Mouse (Mus musculus) liver, postnatal 0 days (tissue): Measurements from ENCODE around the gene Trmt44. TPM values are rescaled to one million over a fixed set of nuclear protein-coding genes. Genes with fewer than 3 reads are reported as not detected.

ENCODE experiments used
- ATAC-seq: fragments of 200-750 bp; cut with Nextera tagmentation; 2 replicates; pipeline ENCODE4 v1.8.0; 2017; ENCODE audit warnings: mild to moderate bottlenecking, moderate library complexity
- DNase-seq: peaks from one replicate; pipeline ENCODE4 v3.0.0-alpha.2; 2016
- H3K27ac ChIP-seq: fragments of 300-500 bp; sonication (generic); 2 replicates; pipeline ENCODE4 v1.5.1; 2014; ENCODE audit warnings: antibody characterized with exemption, moderate library complexity, mild to moderate bottlenecking, low read depth
- H3K27me3 ChIP-seq: fragments of 300-500 bp; sonication (generic); 2 replicates; pipeline ENCODE4 v1.6.1; 2014; ENCODE audit warnings: low read length, control low read depth, mixed read lengths; ENCODE audit not compliant: insufficient read depth
- H3K36me3 ChIP-seq: fragments of 300-500 bp; sonication (generic); replicated peaks from 2 replicates; pipeline ENCODE4 v1.6.1; 2014; ENCODE audit warnings: mild to moderate bottlenecking, control low read depth, low read length, moderate library complexity, mixed read lengths; ENCODE audit not compliant: insufficient read depth
- H3K4me1 ChIP-seq: fragments of 300-500 bp; sonication (generic); 2 replicates; pipeline ENCODE4 v1.6.1; 2014; ENCODE audit warnings: antibody characterized with exemption, mild to moderate bottlenecking, control low read depth; ENCODE audit not compliant: insufficient read depth
- H3K4me2 ChIP-seq: fragments of 300-500 bp; sonication (generic); 2 replicates; pipeline ENCODE4 v1.6.1; 2014; ENCODE audit warnings: low read depth, mild to moderate bottlenecking, low read length, moderate library complexity, mixed read lengths
- H3K4me3 ChIP-seq: fragments of 300-500 bp; sonication (generic); 2 replicates; pipeline ENCODE4 v1.5.1; 2014; ENCODE audit warnings: low read depth, low read length
- H3K9ac ChIP-seq: fragments of 300-500 bp; sonication (generic); replicated peaks from 2 replicates; pipeline ENCODE4 v1.6.1; 2014; ENCODE audit warnings: mild to moderate bottlenecking, moderate library complexity
- H3K9me3 ChIP-seq: fragments of 300-500 bp; sonication (generic); 2 replicates; pipeline ENCODE4 v1.6.1; 2016; ENCODE audit warnings: mild to moderate bottlenecking, control low read depth, low read length, mixed read lengths
- CTCF ChIP-seq: sonication (generic); IDR thresholded peaks from 2 replicates; pipeline ENCODE4 v1.5.1; 2016; ENCODE audit warnings: antibody characterized with exemption, low read depth
- EP300 ChIP-seq: IDR thresholded peaks from 2 replicates; pipeline ENCODE4 v1.6.1; 2016; ENCODE audit warnings: antibody characterized with exemption, low read depth, mild to moderate bottlenecking
- WGBS: fragments of 180-500 bp; shearing (Covaris S2); extraction: QIAGEN DNeasy Blood & Tissue Kit; methylation state at CpG from one replicate; pipeline ENCODE4 v1.1.7; 2014; ENCODE audit not compliant: insufficient replicate concordance; 5-methylcytosine and 5-hydroxymethylcytosine counted together
- polyA plus RNA-seq: library from polyadenylated mRNA; unstranded; fragments of >200 nt; fragmentation: Nextera tagmentation; extraction: Ambion mirVana; gene quantifications from 2 replicates; pipeline ENCODE4 v1.2.1, GENCODE M21; 2015

Gene Trmt44
- 1.5 and 1.7 TPM in 2 replicates for polyA plus RNA-seq

GRCm38 (mm10) chr5:35574653-35575599 is at the start of gene Trmt44:
Gene Trmt44, minus strand, starts transcription at chr5:35575070.
- Histone ChIP-seq H3K4me2 (peak within 1 kb of the TSS; percentile 83), H3K9me3 (no peaks in the 10 kb centered on the region), H3K36me3 (peaks cover 28% of the 10 kb centered on the region), H3K27me3 (no peaks in the 10 kb centered on the region), H3K4me1 (peaks cover 12% of the 10 kb centered on the region), H3K9ac (peak within 1 kb of the TSS; percentile 81), H3K27ac (peak within 1 kb of the TSS; percentile 82), H3K4me3 (peak within 1 kb of the TSS; percentile 89)
- no peak for TF ChIP-seq EP300
- no peak for TF ChIP-seq CTCF
- peak; percentile 98 for ATAC-seq
- WGBS, result 3% methylated on average over 56 of the region's 56 CpGs
- DNase-seq, result peak; percentile 92

- DNase-seq (no peak), ATAC-seq (no peak)
- Histone ChIP-seq H3K36me3 (no peaks in the 10 kb centered on the region), H3K27me3 (no peaks in the 10 kb centered on the region), H3K4me2 (no peak overlapping the region), H3K4me1 (no peaks in the 10 kb centered on the region), H3K4me3 (no peak overlapping the region), H3K9me3 (no peaks in the 10 kb centered on the region), H3K9ac (no peak overlapping the region), H3K27ac (no peak overlapping the region)
- no peak for TF ChIP-seq EP300
- TF ChIP-seq CTCF, result no peak
Measured at GRCm38 (mm10) chr5:35623831-35624230, 49.0 kb upstream of the Trmt44 start.

- WGBS, result 47% methylated on average over 4 of the region's 4 CpGs
Measured at GRCm38 (mm10) chr5:35621114-35621513, 46.2 kb upstream of the Trmt44 start.

GRCm38 (mm10) chr5:35616943-35617342 is 42.1 kb upstream of the Trmt44 start:
- Histone ChIP-seq H3K4me2 (no peak overlapping the region), H3K36me3 (no peaks in the 10 kb centered on the region), H3K9ac (no peak overlapping the region), H3K27me3 (no peaks in the 10 kb centered on the region), H3K4me1 (no peaks in the 10 kb centered on the region), H3K27ac (no peak overlapping the region), H3K9me3 (no peaks in the 10 kb centered on the region), H3K4me3 (no peak overlapping the region)
- ATAC-seq (no peak), DNase-seq (no peak)
- no peak for TF ChIP-seq EP300
- TF ChIP-seq CTCF, result no peak
- 73% methylated on average over 5 of the region's 5 CpGs for WGBS

More at GRCm38 (mm10) chr5:35621114-35621513, 46.2 kb upstream of the Trmt44 start:
- Histone ChIP-seq H3K4me3 (no peak overlapping the region), H3K4me2 (no peak overlapping the region), H3K4me1 (no peaks in the 10 kb centered on the region), H3K27me3 (no peaks in the 10 kb centered on the region), H3K9ac (no peak overlapping the region), H3K36me3 (no peaks in the 10 kb centered on the region), H3K9me3 (no peaks in the 10 kb centered on the region), H3K27ac (no peak overlapping the region)
- ATAC-seq (no peak), DNase-seq (no peak)
- no peak for TF ChIP-seq CTCF
- no peak for TF ChIP-seq EP300

- DNase-seq, result no peak
- H3K4me1 ChIP-seq, result no peaks in the 10 kb centered on the region; the same call in 1 of the 2 replicates
- no peak overlapping the region for H3K4me2 ChIP-seq
- H3K27me3 ChIP-seq, result no peaks in the 10 kb centered on the region
- H3K9me3 ChIP-seq, result no peaks in the 10 kb centered on the region
- 77% methylated on average over 8 of the region's 8 CpGs for WGBS
- no peak for ATAC-seq
- no peak overlapping the region for H3K4me3 ChIP-seq
- H3K36me3 ChIP-seq, result no peaks in the 10 kb centered on the region
- no peak overlapping the region for H3K27ac ChIP-seq
- TF ChIP-seq EP300 (no peak), CTCF (no peak)
- H3K9ac ChIP-seq, result no peak overlapping the region
Measured at GRCm38 (mm10) chr5:35612722-35613121, 37.9 kb upstream of the Trmt44 start.

- Histone ChIP-seq H3K9me3 (no peaks in the 10 kb centered on the region), H3K9ac (no peak overlapping the region), H3K27me3 (no peaks in the 10 kb centered on the region), H3K4me1 (no peaks in the 10 kb centered on the region; the same call in 1 of the 2 replicates), H3K4me3 (no peak overlapping the region), H3K27ac (no peak overlapping the region), H3K36me3 (no peaks in the 10 kb centered on the region), H3K4me2 (no peak overlapping the region)
- no peak for ATAC-seq
- no peak for DNase-seq
- WGBS, result 82% methylated on average over 11 of the region's 11 CpGs
- TF ChIP-seq EP300 (no peak), CTCF (no peak)
Measured at GRCm38 (mm10) chr5:35611900-35612299, 37.0 kb upstream of the Trmt44 start.
